Mouse (Mus musculus) olfactory bulb, adult 2 months (tissue): ENCODE data around the gene Arl5a. TPM values are rescaled to one million over a fixed set of nuclear protein-coding genes. Genes with fewer than 3 reads are reported as not detected.

Experiments used
- H3K27ac ChIP-seq: fragments of 200-500 bp; 2 replicates; pipeline ENCODE4 v1.5.1; 2012; ENCODE audit warnings: low read depth, low read length; ENCODE audit not compliant: insufficient read depth
- H3K4me1 ChIP-seq: fragments of 200-500 bp; 2 replicates; pipeline ENCODE4 v1.6.1; 2012; ENCODE audit warnings: low read length; ENCODE audit not compliant: control insufficient read depth, insufficient read depth
- H3K4me3 ChIP-seq: fragments of 200-500 bp; 2 replicates; pipeline ENCODE4 v1.5.1; 2012; ENCODE audit warnings: mild to moderate bottlenecking, low read depth, low read length, moderate library complexity; ENCODE audit not compliant: insufficient read depth
- CTCF ChIP-seq: fragments of 200-500 bp; IDR thresholded peaks from 2 replicates; pipeline ENCODE4 v1.5.1; 2012; ENCODE audit warnings: low read depth, mild to moderate bottlenecking, low read length, moderate library complexity; ENCODE audit not compliant: insufficient read depth
- POLR2A ChIP-seq: fragments of 200-500 bp; IDR thresholded peaks from 2 replicates; pipeline ENCODE4 v1.6.1; 2012; ENCODE audit warnings: mild to moderate bottlenecking, low read depth, low read length, moderate library complexity; ENCODE audit not compliant: insufficient read depth
- WGBS: fragments of 180-500 bp; shearing (Covaris S2); methylation state at CpG from one replicate; pipeline ENCODE4 v1.1.7; 2018; 5-methylcytosine and 5-hydroxymethylcytosine counted together
- polyA plus RNA-seq: library from polyadenylated mRNA; stranded (reverse); fragments of >200 nt; gene quantifications from 2 replicates; pipeline ENCODE4 v1.2.4, GENCODE M21; 2012; ENCODE audit warnings: low replicate concordance; ENCODE audit not compliant: missing spikeins, insufficient read depth, insufficient read length

The Arl5a gene
- polyA plus RNA-seq, 1 experiment = not detected

DNA sequence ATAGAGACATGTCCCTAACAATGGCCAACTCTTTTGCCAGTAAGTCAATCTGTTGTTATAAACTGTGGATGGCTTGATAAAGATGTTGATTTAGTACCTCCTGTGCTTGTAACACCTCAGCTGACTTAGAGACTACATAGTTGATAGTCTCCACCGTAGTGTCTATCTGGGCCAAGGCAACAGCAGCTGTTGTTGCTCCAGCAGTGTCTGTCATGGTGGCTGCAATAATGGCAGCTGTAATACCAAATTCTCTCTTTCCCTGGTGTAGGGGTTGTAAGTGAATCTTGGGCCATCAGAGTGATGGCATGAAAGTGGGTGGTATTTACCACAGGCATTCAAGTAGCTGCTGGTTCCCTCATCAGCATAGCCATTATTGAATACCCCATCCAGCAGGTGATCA lies 73.7 kb downstream of the Arl5a start:
- Histone ChIP-seq H3K4me3 (no peak overlapping the region), H3K27ac (no peak overlapping the region), H3K4me1 (no peaks in the 10 kb centered on the region)
- no peak for TF ChIP-seq CTCF
- no peak for TF ChIP-seq POLR2A
- WGBS = 100% methylated on average over 1 of the region's 1 CpGs

Other genes starting within 250 kb of the Arl5a start
- gene Neb, start 46.4 kb downstream of the Arl5a start, polyA plus RNA-seq = not detected in 2 replicates